Mouse (Mus musculus): ENCODE measurements around the gene Dohh. TPM values are rescaled to one million over a fixed set of nuclear protein-coding genes. Genes with fewer than 3 reads are reported as not detected.

Dohh gene
- polyA plus RNA-seq, 1 experiment from 2014 or later: 74.3 TPM

DNA sequence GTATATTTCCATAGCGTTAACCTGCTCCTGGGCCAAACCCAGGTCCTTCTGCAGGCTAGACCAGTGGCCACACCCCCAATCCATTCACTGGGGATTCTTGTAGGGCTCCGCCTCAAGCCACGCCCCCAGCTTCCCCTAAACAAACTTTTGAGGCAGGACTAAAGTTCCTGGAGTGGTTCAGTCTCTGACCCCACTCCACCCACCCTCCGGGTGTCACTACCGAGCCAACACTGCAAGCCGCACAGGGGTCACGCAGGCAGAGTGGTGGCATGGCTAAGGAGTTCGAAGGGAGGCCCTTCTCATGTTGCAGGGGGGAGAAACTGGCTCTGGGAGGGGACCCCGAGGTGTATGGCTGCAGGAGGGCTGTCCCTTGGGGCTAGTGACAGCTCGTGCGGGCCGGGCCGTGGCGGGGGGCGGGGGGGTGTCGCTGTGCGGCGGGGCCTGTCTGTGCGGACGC is 45.4 kb downstream of the Dohh start:
- Histone ChIP-seq H3K27me3 (ENCODE audit: insufficient read depth, low read length) (no peaks in the 10 kb centered on the region), H3K9ac (ENCODE audit: low read depth, low read length) (peak overlapping the region; percentile 86), H3K4me3 (replicated peaks; ENCODE audit: low read depth, low read length) (peak overlapping the region; percentile 81), H3K27ac (peak overlapping the region; percentile 97), H3K4me1 (replicated peaks; ENCODE audit: insufficient read depth, low read length) (peaks cover 28% of the 10 kb centered on the region), H3K36me3 (ENCODE audit: insufficient read depth, low read length) (no peaks in the 10 kb centered on the region), H3K4me2 (ENCODE audit: low read length) (peak overlapping the region; percentile 87), H3K9me3 (replicated peaks; ENCODE audit: low read length) (no peaks in the 10 kb centered on the region)
- WGBS: 1% methylated on average over 20 of the region's 20 CpGs
- DNase-seq (ENCODE audit: low spot score): peak; percentile 96
- TF ChIP-seq CTCF (IDR thresholded peaks at IDR 0.05; ENCODE audit: low read depth): peak; percentile 15; the same call in 1 of the 2 replicates
- peak; percentile 19 for ATAC-seq (replicated peaks; ENCODE audit: low FRiP score, low read depth)

DNA sequence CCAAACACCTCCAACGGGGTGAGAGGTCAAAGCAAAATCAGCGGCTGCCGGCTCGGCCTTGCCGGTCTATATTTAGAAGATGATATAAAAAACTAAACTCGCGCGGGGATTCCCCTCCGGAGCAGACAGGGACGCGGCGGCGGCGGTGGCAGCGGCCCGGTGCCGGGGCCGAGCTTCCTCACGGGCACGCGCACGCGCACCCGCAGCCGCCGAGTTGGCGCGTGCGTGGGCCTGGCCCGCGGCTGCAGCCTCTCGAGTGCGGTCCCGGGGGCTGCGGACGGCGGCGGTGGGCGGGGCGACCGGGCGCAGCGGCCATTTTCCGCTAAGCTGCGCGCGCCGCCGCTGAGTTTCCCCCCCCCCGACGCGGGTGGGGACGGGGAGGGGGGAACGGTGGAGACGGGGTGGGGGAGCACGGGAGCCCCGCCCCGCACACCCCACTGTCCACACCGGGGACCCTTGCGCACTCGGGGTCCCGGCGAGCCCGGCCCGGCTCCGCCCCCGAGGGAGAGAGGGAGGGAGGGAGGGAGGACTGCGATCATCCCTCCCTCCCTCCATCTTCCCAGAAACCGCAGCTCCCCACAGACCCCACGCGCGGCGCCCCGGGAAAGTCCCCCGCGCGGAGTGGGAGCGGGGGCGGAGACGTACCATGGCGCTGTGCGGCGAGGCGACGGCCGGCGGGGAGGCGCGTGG is 46.1 kb downstream of the Dohh start:
- H3K4me1 ChIP-seq (replicated peaks; ENCODE audit: insufficient read depth, low read length): peaks cover 22% of the 10 kb centered on the region
- no peaks in the 10 kb centered on the region for H3K9me3 ChIP-seq (replicated peaks; ENCODE audit: low read length)
- no peaks in the 10 kb centered on the region for H3K27me3 ChIP-seq (ENCODE audit: insufficient read depth, low read length)
- no peak for TF ChIP-seq CTCF (IDR thresholded peaks at IDR 0.05; ENCODE audit: low read depth)
- H3K4me2 ChIP-seq (ENCODE audit: low read length): peak overlapping the region; percentile 87
- H3K9ac ChIP-seq (ENCODE audit: low read depth, low read length): peak overlapping the region; percentile 86
- WGBS: under 1% methylated on average over 55 of the region's 89 CpGs
- DNase-seq (ENCODE audit: low spot score): peak; percentile 78
- H3K36me3 ChIP-seq (ENCODE audit: insufficient read depth, low read length): no peaks in the 10 kb centered on the region
- H3K4me3 ChIP-seq (replicated peaks; ENCODE audit: low read depth, low read length): peak overlapping the region; percentile 81
- ATAC-seq (replicated peaks; ENCODE audit: low FRiP score, low read depth): 0 out of 2 replicates have a peak, but pooled peaks have one; percentile 3
- peak overlapping the region; percentile 97 for H3K27ac ChIP-seq

DNA sequence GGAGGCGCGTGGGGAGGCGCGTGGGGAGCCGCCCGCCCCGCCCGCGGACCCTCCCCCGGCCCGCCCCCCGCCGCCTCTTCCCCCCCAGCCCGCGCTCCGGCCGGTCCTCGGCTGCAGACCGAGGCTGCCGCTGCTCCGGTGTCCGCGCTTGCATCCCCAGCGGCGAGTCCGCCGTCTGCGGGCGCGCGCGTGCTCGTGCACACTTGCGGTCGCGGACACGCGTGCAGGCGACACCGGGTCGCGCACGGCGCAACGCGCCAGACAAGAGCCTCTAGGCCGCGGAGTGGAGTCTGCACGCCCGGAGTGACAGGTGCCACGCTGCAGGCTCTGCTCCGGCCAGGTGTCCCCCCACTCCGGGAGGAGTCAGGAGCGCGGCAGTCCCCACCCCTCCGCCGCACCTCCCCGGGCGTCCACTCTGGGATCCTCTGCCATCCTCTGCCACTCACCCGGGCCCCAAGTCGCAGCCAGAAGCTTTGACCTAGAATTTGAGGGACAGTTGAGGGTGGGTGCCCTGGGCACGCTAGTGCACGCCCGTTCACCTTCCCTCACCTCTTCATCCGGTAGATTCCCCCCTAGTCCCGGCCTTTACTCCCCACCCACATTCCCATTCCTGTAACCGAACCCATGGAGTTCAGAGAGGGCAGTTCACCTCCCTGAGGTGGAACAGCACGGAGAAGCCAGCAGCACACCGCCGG is 46.8 kb downstream of the Dohh start:
- peak overlapping the region; percentile 81 for H3K4me3 ChIP-seq (replicated peaks; ENCODE audit: low read depth, low read length)
- H3K4me2 ChIP-seq (ENCODE audit: low read length): peak overlapping the region; percentile 87
- H3K4me1 ChIP-seq (replicated peaks; ENCODE audit: insufficient read depth, low read length): peaks cover 16% of the 10 kb centered on the region; the same call in 1 of the 2 replicates
- DNase-seq (ENCODE audit: low spot score): no peak
- ATAC-seq (replicated peaks; ENCODE audit: low FRiP score, low read depth): peak; percentile 4
- no peaks in the 10 kb centered on the region for H3K36me3 ChIP-seq (ENCODE audit: insufficient read depth, low read length)
- no peaks in the 10 kb centered on the region for H3K9me3 ChIP-seq (replicated peaks; ENCODE audit: low read length)
- TF ChIP-seq CTCF (IDR thresholded peaks at IDR 0.05; ENCODE audit: low read depth): no peak
- under 1% methylated on average over 57 of the region's 70 CpGs for WGBS
- peak overlapping the region; percentile 97 for H3K27ac ChIP-seq
- no peaks in the 10 kb centered on the region for H3K27me3 ChIP-seq (ENCODE audit: insufficient read depth, low read length)
- peak overlapping the region; percentile 86 for H3K9ac ChIP-seq (ENCODE audit: low read depth, low read length)

DNA sequence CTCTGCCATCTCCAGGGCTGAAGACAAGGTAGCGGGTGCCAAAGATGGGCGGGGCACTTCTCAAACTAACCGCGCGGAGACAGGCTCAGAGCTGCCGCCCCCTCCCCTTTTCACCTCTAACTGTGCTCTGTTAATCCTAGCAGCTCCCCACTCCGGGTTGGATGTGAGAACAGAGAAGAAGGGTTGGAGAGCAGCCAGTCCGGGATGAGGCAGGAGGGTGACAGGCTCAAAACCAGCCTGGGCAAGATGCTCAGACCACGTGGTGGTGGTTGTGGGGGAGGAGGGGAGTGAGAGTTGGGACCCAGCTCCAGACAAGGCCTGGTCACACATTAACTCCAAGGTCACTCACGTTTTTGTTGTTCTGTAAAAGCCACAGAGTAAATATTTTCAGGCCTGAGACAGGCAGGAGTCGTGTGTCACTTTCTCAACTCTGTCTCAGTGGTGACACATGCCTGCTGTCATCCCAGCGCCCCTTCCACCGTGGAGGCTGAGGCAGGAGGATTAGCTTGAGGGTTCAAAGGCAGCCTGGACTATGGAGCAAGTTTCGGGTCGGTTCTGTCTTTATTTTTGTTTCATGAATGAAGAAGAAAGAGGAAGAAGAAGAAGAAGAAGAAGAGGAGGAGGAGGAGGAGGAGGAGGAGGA is 47.4 kb downstream of the Dohh start:
- DNase-seq (ENCODE audit: low spot score): peak; percentile 56
- peak overlapping the region; percentile 97 for H3K27ac ChIP-seq
- WGBS: 22% methylated on average over 15 of the region's 15 CpGs

DNA sequence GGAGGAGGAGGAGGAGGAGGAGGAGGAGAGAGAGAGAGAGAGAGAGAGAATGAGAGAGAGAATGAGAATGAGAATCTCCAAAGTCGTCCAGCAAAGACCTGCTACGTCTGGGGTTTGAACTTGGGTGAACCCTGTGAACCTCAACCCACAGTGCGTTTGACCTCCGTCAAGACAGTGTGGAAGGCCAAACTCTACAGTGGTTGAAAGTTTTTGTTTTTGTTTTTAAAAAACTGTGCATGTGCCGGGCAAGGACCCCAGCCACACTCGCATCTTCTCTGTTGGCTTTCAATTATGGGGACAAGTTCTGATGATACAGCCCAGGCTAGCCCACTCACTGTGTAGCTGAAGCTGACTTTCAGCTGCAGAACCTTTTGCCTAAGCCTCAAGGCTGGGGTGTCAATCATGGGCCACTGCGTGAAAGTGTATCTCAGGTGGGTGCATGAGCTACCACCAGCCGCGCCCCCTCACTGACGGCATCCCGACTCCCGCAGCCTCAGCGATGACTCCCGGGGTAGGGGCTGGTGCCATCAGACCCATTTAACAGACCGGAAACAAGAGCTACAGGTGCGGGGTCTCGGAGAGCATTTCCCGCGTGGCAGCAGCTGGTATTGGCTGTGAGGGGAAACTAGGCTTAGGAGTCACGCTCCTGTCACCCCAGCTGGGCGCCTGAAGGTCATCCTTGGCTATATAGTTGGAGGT is 48.1 kb downstream of the Dohh start:
- no peak overlapping the region for H3K4me3 ChIP-seq (replicated peaks; ENCODE audit: low read depth, low read length)
- no peaks in the 10 kb centered on the region for H3K27me3 ChIP-seq (ENCODE audit: insufficient read depth, low read length)
- H3K9ac ChIP-seq (ENCODE audit: low read depth, low read length): no peak overlapping the region
- DNase-seq (ENCODE audit: low spot score) (no peak), ATAC-seq (replicated peaks; ENCODE audit: low FRiP score, low read depth) (no peak)
- no peaks in the 10 kb centered on the region for H3K36me3 ChIP-seq (ENCODE audit: insufficient read depth, low read length)
- H3K27ac ChIP-seq: peak overlapping the region; percentile 32; the same call in 1 of the 2 replicates
- peak overlapping the region; percentile 45 for H3K4me2 ChIP-seq (ENCODE audit: low read length)
- H3K9me3 ChIP-seq (replicated peaks; ENCODE audit: low read length): no peaks in the 10 kb centered on the region
- WGBS: 56% methylated on average over 21 of the region's 21 CpGs
- peaks cover 16% of the 10 kb centered on the region; the same call in 1 of the 2 replicates for H3K4me1 ChIP-seq (replicated peaks; ENCODE audit: insufficient read depth, low read length)
- no peak for TF ChIP-seq CTCF (IDR thresholded peaks at IDR 0.05; ENCODE audit: low read depth)

More for the DNA sequence above, 47.4 kb downstream of the Dohh start:
- Histone ChIP-seq H3K36me3 (ENCODE audit: insufficient read depth, low read length) (no peaks in the 10 kb centered on the region), H3K9me3 (replicated peaks; ENCODE audit: low read length) (no peaks in the 10 kb centered on the region), H3K4me2 (ENCODE audit: low read length) (peak overlapping the region; percentile 87), H3K4me1 (replicated peaks; ENCODE audit: insufficient read depth, low read length) (peaks cover 16% of the 10 kb centered on the region; the same call in 1 of the 2 replicates), H3K9ac (ENCODE audit: low read depth, low read length) (no peak overlapping the region), H3K27me3 (ENCODE audit: insufficient read depth, low read length) (no peaks in the 10 kb centered on the region), H3K4me3 (replicated peaks; ENCODE audit: low read depth, low read length) (no peak overlapping the region)
- TF ChIP-seq CTCF (IDR thresholded peaks at IDR 0.05; ENCODE audit: low read depth): no peak
- peak; percentile 22 for ATAC-seq (replicated peaks; ENCODE audit: low FRiP score, low read depth)
